Mouse (Mus musculus) stomach, postnatal 0 days (tissue): Measurements from ENCODE around the gene Gcfc2. TPM values are rescaled to one million over a fixed set of nuclear protein-coding genes. Genes with fewer than 3 reads are reported as not detected.

ENCODE experiments used
- ATAC-seq: fragments of 200-750 bp; cut with Nextera tagmentation; 2 replicates; pipeline ENCODE4 v1.8.0; 2017; ENCODE audit not compliant: low FRiP score, low TSS enrichment
- DNase-seq: peaks from one replicate; pipeline ENCODE4 v3.0.0-alpha.2; 2016; ENCODE audit warnings: low spot score
- H3K27ac ChIP-seq: fragments of 300-500 bp; sonication (generic); replicated peaks from 2 replicates; pipeline ENCODE4 v1.5.1; 2014; ENCODE audit warnings: mild to moderate bottlenecking, control low read depth
- H3K27me3 ChIP-seq: fragments of 300-500 bp; sonication (generic); 2 replicates; pipeline ENCODE4 v1.6.1; 2014; ENCODE audit warnings: low read length; ENCODE audit not compliant: control insufficient read depth, insufficient read depth
- H3K36me3 ChIP-seq: fragments of 300-500 bp; sonication (generic); 2 replicates; pipeline ENCODE4 v1.6.1; 2014; ENCODE audit warnings: low read length, mixed read lengths; ENCODE audit not compliant: control insufficient read depth, insufficient read depth
- H3K4me1 ChIP-seq: fragments of 300-500 bp; sonication (generic); replicated peaks from 2 replicates; pipeline ENCODE4 v1.6.1; 2014; ENCODE audit warnings: antibody characterized with exemption; ENCODE audit not compliant: control insufficient read depth, insufficient read depth
- H3K4me2 ChIP-seq: fragments of 300-500 bp; sonication (generic); replicated peaks from 2 replicates; pipeline ENCODE4 v1.6.1; 2014; ENCODE audit warnings: low read depth, mild to moderate bottlenecking, control low read depth, moderate library complexity
- H3K4me3 ChIP-seq: fragments of 300-500 bp; sonication (generic); 2 replicates; pipeline ENCODE4 v1.5.1; 2014; ENCODE audit warnings: low read depth, low read length, control low read depth
- H3K9ac ChIP-seq: fragments of 300-500 bp; sonication (generic); 2 replicates; pipeline ENCODE4 v1.6.1; 2014; ENCODE audit warnings: mild to moderate bottlenecking, low read length, control low read depth, mixed read lengths
- H3K9me3 ChIP-seq: fragments of 300-500 bp; sonication (generic); 2 replicates; pipeline ENCODE4 v1.6.1; 2016; ENCODE audit warnings: low read length; ENCODE audit not compliant: control insufficient read depth
- CTCF ChIP-seq: IDR thresholded peaks from 2 replicates; pipeline ENCODE4 v1.5.1; 2016; ENCODE audit warnings: antibody characterized with exemption, low read depth, mild to moderate bottlenecking, moderate library complexity
- EP300 ChIP-seq: optimal IDR thresholded peaks from 2 replicates; pipeline ENCODE3; 2016; ENCODE audit warnings: antibody characterized with exemption
- WGBS: fragments of 180-500 bp; shearing (Covaris S2); extraction: QIAGEN DNeasy Blood & Tissue Kit; methylation state at CpG from one replicate; pipeline ENCODE4 v1.1.7; 2014; 5-methylcytosine and 5-hydroxymethylcytosine counted together
- polyA plus RNA-seq: library from polyadenylated mRNA; unstranded; fragments of >200 nt; fragmentation: Nextera tagmentation; extraction: Ambion mirVana; gene quantifications from 2 replicates; pipeline ENCODE4 v1.2.1, GENCODE M21; 2015

Gene Gcfc2
- polyA plus RNA-seq, 1 experiment from 2014 or later = 3.7 TPM

GRCm38 (mm10) chr6:81924304-81924703 lies 835 bp downstream of the Gcfc2 start:
- no peak for TF ChIP-seq CTCF
- TF ChIP-seq EP300 = no peak
- Histone ChIP-seq H3K4me1 (0 out of 2 replicates have a peak, but pooled peaks cover 3% of the 10 kb centered on the region), H3K9me3 (no peaks in the 10 kb centered on the region), H3K27me3 (no peaks in the 10 kb centered on the region), H3K36me3 (no peaks in the 10 kb centered on the region), H3K27ac (no peak overlapping the region), H3K4me3 (peak overlapping the region; percentile 91), H3K9ac (peak overlapping the region; percentile 92), H3K4me2 (peak overlapping the region; percentile 84)
- DNase-seq (no peak), ATAC-seq (0 out of 2 replicates have a peak, but pooled peaks have one; percentile 16)
- WGBS = 9% methylated on average over 5 of the region's 5 CpGs

- WGBS = 90% methylated on average over 4 of the region's 4 CpGs
- no peaks in the 10 kb centered on the region for H3K9me3 ChIP-seq
- ATAC-seq (no peak), DNase-seq (no peak)
- no peak for TF ChIP-seq CTCF
- TF ChIP-seq EP300 = no peak
- no peak overlapping the region for H3K4me2 ChIP-seq
- H3K9ac ChIP-seq = no peak overlapping the region
- no peak overlapping the region for H3K27ac ChIP-seq
- H3K4me3 ChIP-seq = no peak overlapping the region
- H3K4me1 ChIP-seq = no peaks in the 10 kb centered on the region
- H3K27me3 ChIP-seq = no peaks in the 10 kb centered on the region
- peaks cover 15% of the 10 kb centered on the region for H3K36me3 ChIP-seq
Observed at GRCm38 (mm10) chr6:81929402-81929801, 5.9 kb downstream of the Gcfc2 start.

- no peak overlapping the region for H3K4me3 ChIP-seq
- no peak overlapping the region for H3K4me2 ChIP-seq
- peaks cover 20% of the 10 kb centered on the region for H3K36me3 ChIP-seq
- H3K9ac ChIP-seq = no peak overlapping the region
- TF ChIP-seq EP300 (no peak), CTCF (peak; percentile 40; the same call in 1 of the 2 replicates)
- no peaks in the 10 kb centered on the region for H3K27me3 ChIP-seq
- DNase-seq = no peak
- H3K9me3 ChIP-seq = no peaks in the 10 kb centered on the region
- ATAC-seq = no peak
- no peaks in the 10 kb centered on the region for H3K4me1 ChIP-seq
- 92% methylated on average over 3 of the region's 3 CpGs for WGBS
- no peak overlapping the region for H3K27ac ChIP-seq
Observed at GRCm38 (mm10) chr6:81933281-81933680, 9.8 kb downstream of the Gcfc2 start.

- no peak for TF ChIP-seq EP300
- no peak for TF ChIP-seq CTCF
- Histone ChIP-seq H3K27me3 (no peaks in the 10 kb centered on the region), H3K9me3 (no peaks in the 10 kb centered on the region), H3K4me1 (no peaks in the 10 kb centered on the region), H3K4me3 (no peak overlapping the region), H3K4me2 (no peak overlapping the region), H3K36me3 (peaks cover 22% of the 10 kb centered on the region), H3K9ac (no peak overlapping the region), H3K27ac (no peak overlapping the region)
- ATAC-seq (no peak), DNase-seq (no peak)
- WGBS = 86% methylated on average over 5 of the region's 5 CpGs
Observed at GRCm38 (mm10) chr6:81941718-81942117, 18.2 kb downstream of the Gcfc2 start.

- WGBS = 89% methylated on average over 2 of the region's 2 CpGs
Observed at GRCm38 (mm10) chr6:81943281-81943680, 19.8 kb downstream of the Gcfc2 start.

GRCm38 (mm10) chr6:81944432-81944831 lies 21.0 kb downstream of the Gcfc2 start:
- no peaks in the 10 kb centered on the region for H3K27me3 ChIP-seq
- H3K36me3 ChIP-seq = peaks cover 25% of the 10 kb centered on the region
- H3K27ac ChIP-seq = no peak overlapping the region
- DNase-seq (no peak), ATAC-seq (no peak)
- no peaks in the 10 kb centered on the region for H3K4me1 ChIP-seq
- H3K9ac ChIP-seq = no peak overlapping the region
- no peak overlapping the region for H3K4me3 ChIP-seq
- no peaks in the 10 kb centered on the region for H3K9me3 ChIP-seq
- no peak for TF ChIP-seq CTCF
- no peak for TF ChIP-seq EP300
- 83% methylated on average over 3 of the region's 3 CpGs for WGBS
- H3K4me2 ChIP-seq = no peak overlapping the region

More at GRCm38 (mm10) chr6:81943281-81943680, 19.8 kb downstream of the Gcfc2 start:
- Histone ChIP-seq H3K27ac (no peak overlapping the region), H3K9ac (no peak overlapping the region), H3K27me3 (no peaks in the 10 kb centered on the region), H3K4me3 (no peak overlapping the region), H3K4me1 (no peaks in the 10 kb centered on the region), H3K9me3 (no peaks in the 10 kb centered on the region), H3K36me3 (peaks cover 23% of the 10 kb centered on the region), H3K4me2 (no peak overlapping the region)
- ATAC-seq (no peak), DNase-seq (no peak)
- TF ChIP-seq EP300 (no peak), CTCF (no peak)
